Mouse (Mus musculus) brain, embryonic 14.5 days (tissue): ENCODE data around the gene Olfr1450.

Experiments used
- CTCF ChIP-seq: fragments of 200-500 bp; IDR thresholded peaks from 2 replicates; pipeline ENCODE4 v1.5.1; 2012; ENCODE audit warnings: inconsistent platforms, mild to moderate bottlenecking, moderate library complexity, borderline replicate concordance; ENCODE audit not compliant: insufficient read depth, insufficient read length; ENCODE audit errors: extremely low read depth
- POLR2A ChIP-seq: fragments of 200-500 bp; IDR thresholded peaks from 2 replicates; pipeline ENCODE4 v1.6.1; 2012; ENCODE audit warnings: mild to moderate bottlenecking, inconsistent platforms, borderline replicate concordance; ENCODE audit not compliant: poor library complexity, insufficient read depth, insufficient read length, severe bottlenecking; ENCODE audit errors: extremely low read depth

- TF ChIP-seq CTCF (no peak), POLR2A (no peak)
Observed at GRCm38 (mm10) chr19:12903643-12904042, 46.4 kb upstream of the Olfr1450 start, which contains the start of gene Olfr1447.
